Mouse (Mus musculus) B cell, adult 2 months (primary cell): ENCODE measurements around the gene Cdc42ep1.
A peak's percentile ranks its signal among the peaks of the same experiment; 100 is the strongest.

Experiments used
- DNase-seq, 2 experiments: peaks; one replicate each; pipeline ENCODE4 v3.0.0; 2022

Cdc42ep1 gene

GRCm38 (mm10) chr15:78850059-78850824 is 7.8 kb downstream of the Cdc42ep1 start:
- no peak for DNase-seq

- no peak for DNase-seq
Measured at GRCm38 (mm10) chr15:78850944-78851343, 8.5 kb downstream of the Cdc42ep1 start.

GRCm38 (mm10) chr15:78851505-78852153 is 9.2 kb downstream of the Cdc42ep1 start:
- peak; percentile 94 to 95 for DNase-seq

- DNase-seq: no peak
Measured at GRCm38 (mm10) chr15:78855303-78855965, 13.0 kb downstream of the Cdc42ep1 start, which contains the start of gene Lgals2. Gene Lgals2, minus strand, starts transcription at chr15:78855529.

- DNase-seq: no peak
Measured at GRCm38 (mm10) chr15:78857009-78857408, 14.6 kb downstream of the Cdc42ep1 start.

GRCm38 (mm10) chr15:78859311-78859710 is 16.9 kb downstream of the Cdc42ep1 start:
- DNase-seq: no peak

GRCm38 (mm10) chr15:78859714-78860113 is 17.3 kb downstream of the Cdc42ep1 start:
- no peak for DNase-seq

GRCm38 (mm10) chr15:78862280-78862679 is 19.9 kb downstream of the Cdc42ep1 start:
- DNase-seq: no peak

- DNase-seq: no peak
Measured at GRCm38 (mm10) chr15:78863154-78863553, 20.7 kb downstream of the Cdc42ep1 start.

- DNase-seq: no peak
Measured at GRCm38 (mm10) chr15:78863852-78864253, 21.4 kb downstream of the Cdc42ep1 start.

GRCm38 (mm10) chr15:78868398-78868797 is 26.0 kb downstream of the Cdc42ep1 start:
- DNase-seq: no peak

- no peak for DNase-seq
Measured at GRCm38 (mm10) chr15:78868826-78869233, 26.4 kb downstream of the Cdc42ep1 start.

GRCm38 (mm10) chr15:78869775-78870174 is 27.4 kb downstream of the Cdc42ep1 start:
- peak; percentile 69 to 70 for DNase-seq

GRCm38 (mm10) chr15:78872021-78872608 is 29.7 kb downstream of the Cdc42ep1 start:
- no peak for DNase-seq

- no peak for DNase-seq
Measured at GRCm38 (mm10) chr15:78873803-78874435, 31.5 kb downstream of the Cdc42ep1 start.

- DNase-seq: no peak
Measured at GRCm38 (mm10) chr15:78874989-78875388, 32.6 kb downstream of the Cdc42ep1 start.

GRCm38 (mm10) chr15:78875537-78875936 is 33.1 kb downstream of the Cdc42ep1 start:
- DNase-seq: no peak

GRCm38 (mm10) chr15:78876258-78876696 is 33.9 kb downstream of the Cdc42ep1 start:
- DNase-seq: peak; percentile 69 to 70

GRCm38 (mm10) chr15:78876991-78877809 is 34.8 kb downstream of the Cdc42ep1 start, which contains the start of gene Gga1:
Gene Gga1, plus strand, starts transcription at chr15:78877190.
- DNase-seq: peak; percentile 95 to 96

GRCm38 (mm10) chr15:78877810-78878390 is 35.5 kb downstream of the Cdc42ep1 start:
- DNase-seq: no peak
